Mouse (Mus musculus) telencephalon, adult 2 months (tissue): Measurements from ENCODE around the gene Pigv.

Experiments
- DNase-seq: peaks from one replicate; pipeline ENCODE4 v3.0.0-alpha.2; 2011; ENCODE audit warnings: low read depth, low spot score

Pigv gene

DNA sequence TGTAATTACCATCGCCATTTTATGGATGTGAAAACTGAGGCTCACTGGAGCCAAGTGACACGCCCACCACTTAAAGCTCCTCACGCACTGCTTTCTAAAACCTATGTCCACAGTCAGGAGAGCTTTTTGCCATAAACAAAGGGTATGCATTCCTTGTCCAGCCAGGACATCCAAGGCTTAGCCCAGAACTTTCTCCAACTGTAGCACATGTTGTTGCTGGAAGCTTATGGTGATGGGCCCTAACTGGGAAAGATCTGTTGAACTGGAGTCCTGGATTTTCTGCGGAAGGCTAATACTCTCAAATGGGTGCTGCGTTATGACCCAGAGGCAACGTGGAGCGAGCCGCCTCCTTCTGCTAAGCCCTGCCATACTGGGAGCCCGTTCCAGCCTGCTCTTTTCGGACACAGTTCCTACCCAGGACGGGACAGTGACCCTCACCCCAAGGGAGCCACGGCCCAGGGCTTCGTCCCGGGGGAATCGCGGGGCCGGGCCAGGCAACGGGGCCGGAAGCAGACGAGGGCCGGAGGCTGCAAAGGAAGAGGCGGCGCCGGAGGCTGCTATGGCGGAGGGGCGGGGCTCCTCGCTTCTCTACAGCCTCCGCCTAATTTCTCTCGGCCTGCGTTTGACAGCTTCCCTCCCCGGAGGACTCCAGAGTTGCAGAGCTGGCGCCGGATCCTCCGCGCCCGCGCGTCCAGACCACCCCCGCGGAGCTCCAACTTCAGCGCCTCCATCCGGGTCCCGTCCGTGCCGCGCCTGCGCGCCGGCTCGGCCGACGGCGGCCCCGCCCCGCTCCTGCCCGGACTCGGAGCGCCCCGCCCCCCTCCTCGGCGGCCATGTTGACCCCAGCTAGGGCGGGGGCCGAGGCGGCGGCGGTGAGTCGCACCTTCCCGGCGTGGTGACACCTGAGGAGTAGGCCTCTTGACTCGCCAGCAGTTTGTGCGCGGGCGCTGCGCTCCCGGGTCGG lies at the start of gene Pigv:
Pigv (minus strand) TSS at position 767 of the 964 bp plus-strand sequence.
- DNase-seq, result peak; percentile 86

DNA sequence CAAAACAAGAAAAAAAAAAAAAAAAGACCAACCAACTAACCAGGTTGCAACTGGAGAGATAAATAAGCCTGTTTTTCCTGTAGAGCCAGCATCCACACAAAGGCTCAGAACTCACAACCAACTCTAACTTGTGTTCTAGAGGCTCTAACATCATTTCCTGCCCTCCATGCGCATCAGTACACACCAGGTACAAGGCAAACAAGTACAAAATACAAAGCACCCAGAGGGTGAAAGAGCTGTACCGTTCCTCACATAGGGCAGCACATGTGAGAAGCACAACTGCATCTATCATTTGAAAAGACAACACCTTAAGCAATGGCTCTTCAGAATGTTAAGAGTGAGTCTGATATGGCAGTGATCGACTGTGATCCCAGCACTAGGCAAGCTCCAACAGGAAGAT lies 47.3 kb upstream of the Pigv start:
- no peak for DNase-seq

DNA sequence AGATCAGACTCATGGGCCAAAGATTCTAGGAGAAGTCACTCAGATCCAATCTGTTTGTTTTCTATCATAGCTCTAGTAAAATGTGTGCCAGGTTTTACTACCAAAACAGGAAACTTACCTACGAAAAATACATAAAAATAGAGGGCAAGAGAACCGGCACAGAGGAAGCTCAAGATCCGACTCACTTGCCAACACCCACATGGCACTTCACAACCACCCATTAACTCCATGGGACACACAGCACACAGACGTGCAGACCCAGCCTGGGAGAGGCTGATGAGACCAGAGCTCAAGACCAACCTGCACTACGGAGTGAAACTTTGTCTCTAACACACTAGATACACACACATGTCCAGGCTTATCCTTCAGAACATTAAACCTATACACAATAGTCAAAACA lies 40.3 kb upstream of the Pigv start:
- DNase-seq, result no peak

DNA sequence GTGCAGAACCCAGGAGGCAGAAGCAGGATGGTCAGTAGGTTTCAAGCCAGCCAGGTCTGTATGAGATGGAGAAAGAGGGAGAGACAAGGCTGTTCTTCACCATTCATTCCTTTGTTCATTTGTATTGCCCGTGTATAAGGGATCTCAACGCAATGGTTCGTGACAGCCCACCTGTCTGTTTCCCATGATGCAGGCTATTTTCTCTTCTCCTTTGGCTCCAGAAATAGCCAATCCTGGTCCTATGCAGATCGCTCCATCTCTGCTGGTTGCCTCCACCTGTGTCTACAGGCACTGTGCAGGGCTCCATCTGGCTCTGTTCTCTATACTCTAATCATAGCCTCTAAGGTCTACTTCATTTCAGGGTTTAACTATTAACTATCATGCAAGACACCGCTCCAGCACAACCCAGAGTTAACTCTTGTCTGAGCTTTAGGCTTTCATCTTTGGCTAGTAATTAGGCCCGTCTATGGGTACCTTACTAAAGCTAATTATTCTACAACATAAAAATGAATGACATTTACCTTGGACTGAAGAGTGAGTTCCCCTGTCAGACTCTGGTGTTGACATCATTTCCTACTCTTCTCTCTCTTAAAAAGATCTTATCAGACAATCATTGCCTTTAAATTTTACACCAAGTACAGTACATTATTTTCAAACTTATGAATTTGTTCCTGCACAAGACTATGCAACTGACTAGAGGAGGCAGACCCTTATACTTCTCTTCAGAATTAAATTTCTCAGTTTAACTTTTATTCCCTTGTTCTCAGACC lies 39.0 kb upstream of the Pigv start:
- no peak for DNase-seq

DNA sequence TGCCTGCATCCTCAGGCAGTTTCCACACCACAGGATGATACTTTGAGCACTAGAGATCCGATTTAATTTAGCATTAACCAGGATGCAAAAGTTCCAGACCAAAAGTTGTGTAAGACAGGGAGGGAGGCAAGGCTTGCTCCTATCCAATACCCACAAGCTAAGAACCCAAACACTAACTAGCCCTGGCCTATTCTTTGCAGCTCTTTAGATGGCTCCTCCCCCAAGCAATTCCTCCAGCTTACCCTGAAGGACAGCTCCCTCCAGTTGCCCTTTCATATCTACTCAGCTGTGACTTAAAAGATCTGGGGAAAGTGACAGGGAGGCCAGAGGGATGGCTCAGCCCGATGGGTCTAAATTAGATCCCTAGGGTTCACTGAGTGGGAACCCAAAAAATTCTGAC lies 36.9 kb upstream of the Pigv start:
- DNase-seq, result no peak

DNA sequence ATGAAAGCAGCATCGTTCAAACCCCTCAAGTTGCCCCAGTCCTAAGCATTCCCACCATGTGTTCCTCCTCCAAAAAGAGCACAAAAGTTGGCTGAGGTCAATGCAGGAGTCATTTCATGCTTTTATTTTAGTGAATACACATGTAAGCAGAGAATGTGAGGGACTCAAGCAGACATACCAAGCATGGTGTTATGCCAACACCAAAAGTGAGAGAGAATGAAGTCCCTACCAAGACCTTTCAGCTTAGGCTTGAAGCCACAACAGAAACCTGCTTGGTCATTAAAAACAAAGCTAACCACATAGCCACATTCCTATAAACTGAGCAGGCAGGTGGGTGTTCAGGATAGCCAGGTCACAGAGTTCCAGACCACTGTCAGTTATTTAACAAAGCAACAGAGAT lies 35.0 kb upstream of the Pigv start:
- DNase-seq, result no peak

DNA sequence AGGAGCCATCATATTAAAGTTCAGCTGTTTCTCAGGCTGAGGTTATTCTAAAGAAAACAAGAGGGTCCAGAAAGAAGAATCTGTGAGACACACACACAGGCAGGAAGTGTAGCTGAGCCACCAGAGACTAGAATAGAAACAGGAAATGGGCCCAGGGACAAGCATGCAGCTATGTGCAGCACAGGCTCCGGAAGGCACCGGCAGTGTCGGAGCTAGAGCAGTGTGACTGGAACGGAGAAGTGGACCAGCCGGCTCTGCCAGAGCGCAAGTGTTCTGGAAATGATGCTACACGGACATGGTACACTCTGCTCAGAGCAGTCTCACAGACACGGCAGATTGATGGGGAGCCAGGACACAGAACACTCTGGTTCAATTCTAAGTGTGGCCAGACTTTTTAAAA lies 34.5 kb upstream of the Pigv start:
- DNase-seq, result peak; percentile 59

DNA sequence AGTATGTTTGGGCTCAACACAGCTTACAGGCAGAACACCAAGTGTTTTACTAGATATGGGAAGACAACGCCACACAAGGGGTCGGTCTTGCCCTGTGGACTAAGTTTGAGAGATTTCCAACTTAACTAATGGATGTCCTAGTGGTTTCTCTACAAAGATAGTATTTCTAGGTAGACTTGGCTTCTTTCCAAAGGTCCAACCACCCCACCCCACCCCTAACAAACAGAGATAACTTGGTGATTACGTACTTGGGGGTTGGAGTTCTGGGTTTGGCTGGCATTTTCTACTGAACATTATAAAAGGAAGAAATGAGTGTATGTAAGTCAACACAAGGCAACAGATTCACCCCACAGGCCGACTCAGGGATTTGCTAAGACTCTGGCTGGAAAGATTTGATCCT lies 32.6 kb upstream of the Pigv start:
- no peak for DNase-seq

DNA sequence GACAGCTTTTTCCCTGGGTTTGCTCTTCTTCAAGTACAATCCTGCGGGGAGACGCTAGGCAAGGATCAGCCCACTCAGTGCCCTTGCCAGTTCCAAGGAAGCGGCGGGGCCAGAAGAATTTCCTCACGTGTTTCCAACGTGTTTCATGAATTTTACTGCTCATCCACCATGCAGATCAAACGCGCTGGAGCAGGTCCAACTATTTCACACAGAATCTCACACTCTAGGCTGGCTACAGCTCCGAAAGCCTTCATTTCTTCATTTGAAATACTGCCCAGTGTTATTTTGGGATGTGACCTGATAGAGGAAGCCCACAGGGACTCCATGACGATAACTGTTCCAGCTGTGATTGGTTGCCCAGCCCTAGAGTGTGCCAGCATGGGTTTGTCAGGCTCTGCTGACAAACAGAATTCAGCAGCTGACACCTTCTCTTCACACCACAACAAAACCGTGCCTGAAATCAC lies 28.5 kb upstream of the Pigv start:
- peak; percentile 61 for DNase-seq

DNA sequence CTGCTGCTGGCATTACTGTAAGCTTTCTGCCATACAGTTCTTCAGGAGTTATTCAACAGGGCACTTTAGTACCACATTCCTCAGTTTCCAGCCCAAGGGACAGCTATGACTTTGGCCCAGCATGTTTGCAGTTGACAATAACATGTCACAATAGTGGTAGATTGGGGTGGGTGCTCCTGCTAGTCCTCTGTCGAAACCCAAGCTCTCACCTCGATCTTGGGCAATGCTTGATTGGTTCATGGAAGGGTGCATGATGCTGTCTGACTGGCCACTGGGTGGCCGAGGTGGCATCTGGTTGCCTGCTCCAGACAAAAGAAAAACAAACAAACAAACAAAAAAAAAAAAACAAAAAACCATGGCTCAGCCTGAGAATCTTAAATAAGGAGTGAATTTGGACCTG lies 22.9 kb upstream of the Pigv start:
- DNase-seq, result no peak

DNA sequence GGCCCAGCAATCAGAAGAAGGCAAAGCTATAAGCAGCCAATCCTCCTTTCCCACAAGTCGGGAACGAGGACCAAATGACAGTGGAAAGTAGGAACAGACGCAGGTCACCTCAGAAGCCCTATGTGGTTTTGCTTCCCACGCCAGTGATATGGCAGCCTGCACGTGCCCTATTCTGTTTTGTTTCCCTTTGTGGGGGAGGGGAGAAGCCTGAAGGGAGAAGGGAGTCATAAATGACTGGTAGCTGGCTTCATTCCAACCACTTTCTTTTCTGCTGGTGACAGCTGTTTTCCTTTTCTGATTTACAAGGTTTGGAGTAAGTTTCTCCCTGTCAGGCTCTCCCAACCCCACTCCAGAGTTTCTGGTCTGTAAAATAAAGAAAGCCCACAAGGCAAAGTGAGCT lies 17.8 kb upstream of the Pigv start:
- DNase-seq, result no peak

DNA sequence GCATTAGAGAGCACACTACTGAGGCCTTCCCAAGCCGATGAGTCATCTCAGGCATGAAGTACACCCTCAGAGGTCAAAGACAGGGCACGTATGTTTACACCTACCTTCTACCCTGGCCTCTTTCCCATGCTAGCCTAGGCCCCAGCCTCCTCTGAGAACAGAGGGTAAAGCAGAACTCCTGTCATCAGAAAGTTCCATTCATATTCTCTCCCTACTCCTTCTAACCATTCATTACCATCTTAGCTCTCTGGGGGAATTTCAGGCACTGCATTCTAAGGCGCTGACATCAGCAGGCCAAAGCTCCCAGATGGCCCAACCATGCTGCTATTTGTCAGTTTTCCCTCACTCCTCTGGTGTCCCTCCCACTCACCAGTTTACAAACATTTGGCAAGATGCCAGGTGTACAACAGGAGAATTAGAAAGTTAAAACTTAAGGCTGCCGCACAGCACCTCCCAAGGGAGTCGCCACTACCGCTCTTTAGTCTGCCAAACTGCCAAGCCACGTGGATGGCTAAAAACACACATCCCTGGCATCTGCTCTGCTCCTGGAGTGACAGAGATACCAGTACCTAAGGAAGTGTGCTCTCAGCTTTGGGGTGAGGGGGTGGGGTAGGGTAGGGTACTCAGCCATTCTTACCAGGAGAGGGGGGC lies 16.1 kb upstream of the Pigv start:
- peak; percentile 32 for DNase-seq

DNA sequence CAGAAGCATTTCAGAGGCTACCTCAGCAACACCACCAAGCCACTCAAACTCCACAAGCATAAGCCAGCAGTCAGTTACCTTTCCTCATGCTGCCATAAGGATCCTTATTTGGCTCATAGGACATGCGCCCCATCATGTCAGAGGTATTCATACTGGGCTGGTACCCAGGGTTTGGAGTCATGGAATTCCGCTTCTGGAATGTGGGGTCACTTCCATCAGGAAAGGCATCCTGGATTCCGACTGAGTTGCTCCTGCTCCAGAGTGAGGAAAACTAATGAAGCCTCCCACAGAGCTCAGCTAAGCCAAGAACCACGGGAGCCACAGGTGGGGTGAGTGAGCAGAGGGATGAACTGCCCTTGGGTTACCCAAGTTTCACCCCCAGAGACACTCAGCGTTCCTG lies 14.7 kb upstream of the Pigv start:
- no peak for DNase-seq

DNA sequence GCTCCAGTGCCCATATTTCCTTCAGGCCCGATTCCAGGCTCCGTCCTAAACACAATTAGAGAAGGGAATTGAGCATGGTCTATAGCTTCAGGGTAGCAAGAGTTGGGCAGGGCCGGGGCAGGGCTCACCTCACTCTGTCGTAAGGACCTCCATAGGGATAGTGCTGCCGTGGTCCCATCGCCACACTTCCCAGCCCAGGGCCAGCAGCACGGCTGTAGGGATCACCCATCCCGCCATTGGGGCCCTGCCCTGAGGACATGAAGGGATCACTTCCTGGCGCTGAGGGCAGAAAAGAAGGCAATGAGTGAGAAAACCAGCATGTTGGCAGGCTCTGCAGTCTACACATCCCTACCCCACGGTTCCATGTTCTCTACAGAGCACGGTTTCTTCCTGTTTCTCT lies 14.1 kb upstream of the Pigv start:
- no peak for DNase-seq

DNA sequence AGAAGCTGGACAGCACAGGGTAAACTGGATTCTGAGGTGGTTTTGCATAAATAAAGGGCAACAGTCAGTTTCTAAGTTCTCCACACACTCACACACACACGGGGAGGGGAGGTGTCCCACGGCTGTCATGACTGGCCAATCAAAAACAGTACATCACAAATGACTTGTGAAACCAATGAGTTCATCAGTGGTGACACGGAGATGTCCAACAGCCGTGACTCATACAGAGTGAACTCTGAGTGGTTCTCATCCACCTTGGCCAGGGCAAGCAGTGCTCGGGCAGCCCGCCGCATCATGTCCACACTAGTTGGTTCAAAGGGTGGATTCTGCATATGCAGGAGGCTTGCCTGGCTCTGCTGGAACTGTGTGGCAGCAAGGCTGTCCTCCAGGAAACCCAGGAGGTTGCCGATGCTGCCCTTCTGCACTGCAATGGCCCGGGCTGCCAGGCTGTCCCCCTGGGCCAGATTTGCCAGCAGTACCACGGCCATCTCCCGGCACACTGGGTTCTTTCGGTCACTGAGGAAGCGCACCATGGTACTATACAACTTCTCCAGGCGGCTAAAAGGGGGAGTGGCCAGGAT lies 7.8 kb upstream of the Pigv start:
- DNase-seq, result no peak

DNA sequence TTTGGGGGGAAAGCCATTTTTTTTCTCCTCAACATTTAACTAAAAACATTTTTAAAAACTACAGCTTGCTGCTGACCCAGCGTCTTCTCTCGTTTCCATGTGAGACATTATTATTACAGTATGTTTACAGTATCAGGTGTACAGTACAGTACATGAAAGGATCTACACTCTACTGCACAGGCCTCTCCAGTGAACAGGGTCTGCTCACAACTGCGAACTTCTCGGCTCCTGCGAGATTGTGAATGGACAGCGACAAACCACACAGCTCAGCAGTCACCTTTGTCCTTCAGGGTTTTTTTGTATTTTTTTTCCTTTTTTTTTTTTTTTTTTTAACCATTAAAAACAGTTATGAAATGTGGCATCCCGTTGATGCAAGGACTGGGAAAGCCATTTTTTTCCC lies 7.2 kb upstream of the Pigv start:
- no peak for DNase-seq

DNA sequence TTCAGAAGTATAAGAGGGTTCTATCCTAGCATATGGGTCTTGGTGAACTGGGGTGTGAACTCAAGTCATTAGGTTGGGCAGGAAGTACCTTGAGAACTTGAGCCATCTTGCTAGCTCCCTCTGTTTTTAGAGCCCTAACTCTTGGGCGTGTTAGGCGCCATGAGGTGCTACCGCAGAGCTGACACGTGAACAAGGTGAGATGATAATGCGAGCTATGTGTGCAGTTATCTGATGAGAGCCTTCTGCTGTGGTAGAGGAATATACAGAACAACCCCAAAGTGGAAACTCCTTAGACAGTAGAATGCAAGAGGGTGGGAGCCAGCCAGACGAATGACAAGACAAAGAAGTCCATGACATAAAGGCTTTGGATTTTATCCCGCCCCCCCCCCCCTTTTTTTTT lies 4.8 kb upstream of the Pigv start:
- no peak for DNase-seq

DNA sequence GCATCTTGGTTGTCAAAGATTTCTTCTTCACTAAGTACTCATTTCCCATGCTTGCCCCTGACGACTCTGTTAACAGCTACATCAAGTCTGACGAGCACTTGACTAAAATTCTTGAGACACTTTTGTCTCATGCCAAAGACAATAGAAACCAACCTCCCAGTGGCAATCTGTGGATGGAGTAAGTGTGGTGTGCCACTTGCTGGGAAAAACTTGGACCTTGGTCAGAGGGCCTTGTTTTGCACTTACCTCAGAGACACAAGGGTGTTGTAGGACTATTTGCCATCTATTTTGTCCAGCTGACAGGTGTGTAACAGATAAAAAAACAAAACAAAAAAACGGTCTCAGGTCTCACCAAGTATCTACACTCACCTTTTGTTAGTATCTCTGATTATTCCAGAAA lies 3.7 kb upstream of the Pigv start:
- no peak for DNase-seq

DNA sequence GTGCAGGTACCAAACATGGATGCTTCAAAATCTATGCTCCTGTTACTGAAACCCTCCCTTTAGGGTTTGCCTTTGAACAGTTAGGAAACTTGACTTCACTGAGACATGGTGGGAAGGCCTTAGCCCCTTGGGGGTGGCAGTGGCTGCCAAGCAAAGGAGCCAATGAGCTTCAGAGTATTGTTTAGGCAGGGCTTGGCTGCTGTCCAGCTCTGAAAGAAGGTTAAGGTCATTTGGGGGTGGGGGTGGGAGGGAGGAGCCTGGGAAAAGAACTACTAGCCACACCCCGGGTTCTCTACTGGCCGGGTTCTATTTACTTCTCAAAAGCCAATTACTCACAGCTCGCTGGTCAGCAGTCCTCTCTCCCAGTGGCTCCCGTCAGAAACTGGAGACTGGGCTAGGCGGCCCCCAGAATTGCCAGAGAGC lies 3.2 kb upstream of the Pigv start:
- no peak for DNase-seq

DNA sequence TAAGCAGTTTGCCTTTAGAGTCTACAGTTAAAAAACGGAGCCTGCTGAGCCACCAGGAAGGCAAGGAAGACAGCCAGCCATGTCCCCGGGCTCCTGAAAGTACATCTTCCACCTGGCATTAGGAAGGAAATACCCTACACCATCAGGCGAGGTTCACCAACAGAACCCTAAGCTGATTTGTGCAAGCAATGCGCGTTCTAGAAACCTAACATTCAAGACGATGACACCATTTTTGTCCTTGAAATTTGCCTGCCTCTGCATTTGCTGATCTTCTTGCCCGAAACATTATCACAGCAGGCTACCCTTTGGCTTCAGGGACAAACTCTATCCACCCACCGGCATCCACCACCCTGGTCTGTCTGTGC lies 1.9 kb upstream of the Pigv start:
- no peak for DNase-seq

DNA sequence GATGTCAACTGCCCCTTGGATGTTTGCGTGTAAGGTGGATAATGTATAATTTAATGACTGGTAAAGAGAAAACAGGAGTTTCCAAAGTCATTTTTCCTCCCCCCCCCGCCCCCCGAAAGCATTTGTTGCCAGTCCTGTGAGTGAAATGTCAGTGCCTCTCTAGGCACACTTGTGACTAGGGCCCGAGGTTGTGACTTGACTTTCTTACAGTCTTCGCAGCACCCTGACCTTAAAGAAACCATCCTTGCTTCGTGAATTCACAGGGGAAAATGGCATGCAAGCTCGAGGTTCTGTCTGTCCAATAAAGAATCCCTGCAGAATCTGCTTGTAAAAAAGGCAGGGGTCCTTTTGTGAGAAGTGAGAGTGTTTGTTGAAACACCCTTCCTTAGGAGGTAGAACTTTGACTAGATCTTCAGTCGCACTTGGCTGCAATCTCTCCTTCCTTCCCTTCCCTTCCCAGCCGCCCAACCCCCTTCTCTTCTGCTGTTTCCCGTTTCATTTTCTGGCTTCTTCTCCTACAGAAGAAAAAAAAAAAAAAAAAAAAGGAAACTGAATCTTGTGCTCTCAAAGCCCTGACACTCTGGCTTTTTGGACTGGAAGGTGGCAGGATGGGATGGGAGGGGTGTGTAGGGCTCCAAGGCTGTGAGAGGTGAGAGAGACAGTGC lies 1.4 kb upstream of the Pigv start:
- DNase-seq, result no peak
